Mouse (Mus musculus): ENCODE data around the gene Cabp1.

Cabp1 gene

DNA sequence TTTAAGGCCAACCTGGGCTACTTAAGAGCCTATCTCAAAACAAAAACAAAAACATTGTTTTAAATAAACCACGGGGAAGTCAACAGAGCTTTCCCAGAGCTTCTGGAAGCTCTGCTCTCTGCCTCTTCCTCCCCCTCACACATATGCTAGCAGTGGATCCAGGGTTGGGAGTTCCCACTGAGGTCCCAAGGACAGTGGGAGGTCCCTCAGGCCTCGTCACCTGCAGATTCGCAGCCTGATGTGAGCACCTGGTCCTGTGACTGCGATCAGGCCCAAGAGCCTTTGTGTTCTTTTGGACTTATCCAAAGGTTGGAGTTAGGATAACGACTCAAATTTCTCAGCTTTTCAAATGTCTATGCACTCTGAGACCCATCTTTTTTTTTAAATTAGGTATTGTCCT, 14.4 kb upstream of the Cabp1 start:
- DNase-seq (ENCODE audit: low read depth) = no peak

DNA sequence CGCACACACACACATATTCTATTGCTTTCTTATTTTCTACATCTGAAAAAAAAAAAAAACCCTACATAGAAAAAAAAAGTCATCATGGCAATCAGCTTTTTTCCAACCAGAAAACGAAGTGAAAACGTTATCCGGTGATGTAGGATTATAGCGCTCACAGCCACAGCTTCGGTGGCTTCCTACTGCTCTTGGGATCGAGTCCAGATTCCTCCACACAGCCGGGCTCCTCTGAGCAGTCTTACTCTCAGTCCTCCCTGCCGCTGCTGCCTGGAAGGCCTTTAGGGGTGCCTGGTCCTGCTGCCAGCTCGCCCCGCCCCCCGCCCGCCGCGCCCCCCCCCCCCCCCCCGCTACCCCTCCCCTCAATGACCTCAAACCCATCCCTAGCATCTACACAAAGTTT, 13.7 kb upstream of the Cabp1 start:
- DNase-seq (ENCODE audit: low read depth) = no peak

DNA sequence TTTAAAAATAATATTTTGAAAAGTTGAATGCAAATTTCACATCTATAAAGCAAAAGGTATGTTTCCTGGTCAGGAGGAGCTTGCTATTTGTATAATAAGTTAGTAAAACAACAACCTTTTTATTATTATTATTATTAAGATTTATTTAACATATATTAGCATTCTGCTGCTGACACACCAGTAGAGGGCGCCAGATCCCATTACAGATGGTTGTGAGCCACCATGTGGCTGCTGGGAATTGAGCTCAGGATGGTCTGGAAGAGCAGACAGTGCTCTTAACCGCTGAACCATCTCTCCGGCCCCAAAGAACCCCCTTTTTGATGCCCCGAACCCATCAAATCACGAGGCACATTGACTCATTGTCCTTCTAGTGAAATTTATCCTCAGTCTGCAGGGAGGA, 13.1 kb upstream of the Cabp1 start:
- no peak for DNase-seq (ENCODE audit: low read depth)

DNA sequence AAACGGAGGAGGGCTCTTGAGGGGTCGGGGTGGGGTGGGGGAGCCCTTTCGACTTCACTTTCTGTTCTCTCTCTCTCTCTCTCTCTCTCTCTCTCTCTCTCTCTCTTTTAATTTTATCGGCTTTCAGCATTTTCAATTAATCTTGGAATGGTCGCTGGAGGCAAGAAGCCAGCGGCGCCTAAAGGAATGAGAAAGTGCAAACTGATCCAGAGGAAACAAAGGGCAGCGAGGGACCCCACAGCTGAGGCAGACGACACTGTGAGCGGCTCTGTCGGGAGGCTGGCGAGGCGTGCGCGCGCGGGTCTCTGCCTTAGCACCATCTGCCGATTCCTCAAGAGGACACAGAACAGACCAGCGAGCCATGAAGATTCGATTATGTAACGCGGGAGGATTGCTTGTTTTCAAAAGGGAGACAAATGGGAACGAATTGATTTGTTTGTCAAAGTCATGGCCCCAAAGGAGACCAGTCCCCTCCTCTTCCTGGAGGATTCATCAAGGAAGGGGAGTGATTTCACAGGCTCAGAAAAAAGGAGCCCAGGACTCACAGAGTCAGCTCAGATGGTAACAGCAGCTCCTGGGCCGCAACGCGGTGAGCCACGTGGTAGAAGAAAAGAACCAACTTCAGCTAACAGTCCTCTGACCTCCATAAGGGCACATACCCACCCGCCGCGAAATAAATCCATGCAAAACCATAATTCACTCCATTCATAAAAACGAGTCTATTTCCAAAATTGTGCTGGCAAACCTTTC, 10.6 kb upstream of the Cabp1 start:
- no peak for DNase-seq (ENCODE audit: low read depth)

DNA sequence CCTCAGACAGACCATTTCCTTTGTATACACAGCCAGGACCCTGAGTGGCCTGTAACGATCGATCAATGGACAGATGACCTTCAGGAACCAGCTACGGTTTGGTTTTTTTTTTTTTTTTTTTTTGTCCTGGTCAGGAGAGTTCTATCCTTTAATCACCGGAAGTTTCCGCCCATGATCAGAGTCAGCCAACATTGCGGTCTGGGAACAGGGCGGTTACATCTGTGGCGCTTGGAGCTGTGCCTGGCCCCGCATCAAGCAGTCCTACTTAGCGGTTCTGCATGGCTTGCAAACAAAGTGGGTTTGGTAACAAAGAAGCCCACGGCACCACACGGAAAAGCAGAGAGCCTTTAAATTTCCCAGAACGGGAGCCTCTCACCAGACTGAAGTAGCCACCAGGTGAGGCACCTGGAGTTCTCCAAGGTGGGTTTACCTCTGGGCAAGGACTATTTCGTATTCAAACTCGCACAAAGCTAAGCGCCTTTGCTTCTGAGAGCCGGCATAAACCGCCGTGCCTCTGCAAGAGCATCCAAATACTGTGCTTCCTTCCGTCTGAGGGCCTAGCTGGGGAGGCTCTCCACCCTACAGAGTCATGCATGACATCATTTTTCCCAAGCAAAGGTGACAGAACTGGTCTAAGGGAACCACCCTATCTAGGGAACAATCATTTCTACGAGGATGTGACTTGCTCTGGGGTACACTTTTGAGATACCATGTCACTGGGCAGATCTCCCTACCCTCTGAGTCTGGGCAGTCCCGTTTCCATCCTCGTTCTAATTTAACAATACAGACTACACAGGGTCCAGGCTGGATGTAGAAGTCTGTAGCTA, 9.8 kb upstream of the Cabp1 start:
- DNase-seq (ENCODE audit: low read depth) = no peak

DNA sequence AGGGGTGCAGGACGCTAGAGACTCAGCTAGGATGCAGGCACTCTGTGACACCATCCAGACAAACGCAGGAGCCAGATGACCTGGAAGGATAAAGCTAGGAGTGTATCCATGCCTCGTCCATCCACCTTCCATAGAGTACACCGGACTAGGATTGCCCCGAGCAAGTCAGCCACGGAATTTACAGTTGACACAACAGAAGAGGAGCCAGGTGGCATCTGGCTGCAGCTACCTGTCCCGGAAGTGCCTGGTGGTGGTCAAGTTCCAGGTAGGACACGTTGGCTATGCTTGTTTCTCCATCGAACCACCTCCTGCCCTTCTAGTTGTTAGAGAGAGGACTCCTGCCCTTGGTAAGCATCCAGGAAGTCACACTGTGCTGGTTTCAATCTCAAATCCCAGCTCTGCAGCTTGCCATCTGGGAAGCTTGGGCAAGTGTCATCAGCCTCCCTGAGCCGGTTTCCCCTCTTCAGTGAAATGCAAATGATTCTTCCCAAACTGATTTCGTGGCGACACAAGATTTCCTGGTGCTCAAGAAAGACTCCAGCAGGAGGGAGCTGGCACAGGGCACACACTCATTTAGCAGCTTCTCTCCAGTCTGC, 543 bp upstream of the Cabp1 start:
- DNase-seq (ENCODE audit: low read depth) = no peak

DNA sequence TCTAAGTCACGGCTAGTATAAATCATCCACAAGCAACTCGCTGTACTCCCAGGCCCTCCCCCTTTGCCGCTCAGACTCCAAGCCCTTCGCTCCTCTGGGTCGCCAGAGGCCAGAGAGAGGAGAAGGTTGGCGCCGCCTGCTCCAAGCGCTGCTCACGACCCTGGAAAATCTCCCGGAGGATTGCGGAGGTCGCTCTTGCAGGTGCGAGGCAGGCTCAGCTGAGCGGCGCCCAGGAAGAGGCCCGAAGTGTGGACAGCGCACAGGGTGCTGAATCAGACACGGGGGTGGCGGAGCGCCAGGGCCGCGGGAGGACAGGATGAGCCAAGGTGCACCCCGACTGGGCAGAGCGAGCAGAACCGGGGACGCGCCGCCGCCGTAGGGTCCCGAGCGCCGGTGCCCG, 955 bp downstream of the Cabp1 start:
- no peak for DNase-seq (ENCODE audit: low read depth)

DNA sequence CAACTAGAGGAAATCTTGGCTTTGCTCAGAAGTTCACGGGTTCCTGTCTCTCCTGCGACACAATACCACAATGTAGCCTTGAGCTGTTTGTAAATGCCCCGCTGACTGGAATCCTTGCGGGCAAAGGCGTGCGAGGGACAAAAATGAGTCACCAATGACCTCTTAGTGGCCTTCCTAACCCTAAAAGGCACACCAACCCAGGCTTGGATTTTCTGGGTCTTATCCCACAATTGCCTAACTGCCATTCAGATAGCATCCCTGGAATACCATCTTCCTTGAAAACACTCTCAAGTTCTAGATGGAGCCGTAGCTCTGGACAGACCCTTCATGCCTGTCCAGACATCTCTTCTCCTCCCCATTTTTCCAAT, 1.4 kb downstream of the Cabp1 start:
- no peak for DNase-seq (ENCODE audit: low read depth)

DNA sequence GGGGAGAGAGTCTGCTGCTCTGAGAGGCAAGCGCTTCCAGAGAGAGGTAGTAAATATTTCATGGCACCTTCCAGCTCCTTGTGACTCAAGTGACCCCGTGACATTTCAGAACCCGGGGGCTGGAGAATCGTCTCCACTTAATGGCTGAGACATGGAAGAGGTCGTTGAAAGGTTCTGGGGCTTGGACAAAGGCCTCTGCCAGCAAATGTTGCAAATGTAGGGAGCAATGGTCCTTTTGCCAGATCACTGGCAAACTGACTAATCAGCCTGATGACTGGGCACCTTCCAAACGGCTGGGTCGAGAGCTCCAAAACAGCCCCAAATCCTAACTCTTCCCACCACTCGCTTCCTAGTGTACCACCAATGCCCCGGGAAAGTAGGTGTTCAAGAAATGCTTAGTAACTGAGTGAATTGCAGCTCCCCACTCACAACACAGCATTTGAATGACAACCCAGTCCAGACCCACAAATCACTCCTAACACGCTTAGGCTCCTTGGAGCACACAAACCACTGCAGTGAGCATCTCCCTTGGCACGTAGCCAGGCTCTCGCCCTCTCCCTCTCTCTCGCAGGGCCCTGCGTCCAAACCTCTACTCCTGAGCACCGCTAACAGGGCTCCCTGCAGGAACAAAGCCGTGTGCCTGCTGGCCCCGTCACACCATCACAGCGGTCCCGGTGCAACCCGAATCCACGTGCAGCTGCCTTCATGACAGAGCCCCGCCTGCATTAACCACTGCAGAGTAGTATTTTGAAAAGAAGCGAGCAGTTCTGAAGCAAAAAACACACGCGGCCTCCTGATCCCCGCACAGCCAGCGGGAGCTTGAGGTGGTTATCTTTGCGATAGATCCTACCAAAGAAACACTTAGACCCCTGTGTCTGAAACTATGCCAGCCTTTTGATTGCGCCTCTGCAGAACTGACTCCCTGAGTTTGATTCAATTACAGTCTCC, 2.0 kb downstream of the Cabp1 start:
- no peak for DNase-seq (ENCODE audit: low read depth)

DNA sequence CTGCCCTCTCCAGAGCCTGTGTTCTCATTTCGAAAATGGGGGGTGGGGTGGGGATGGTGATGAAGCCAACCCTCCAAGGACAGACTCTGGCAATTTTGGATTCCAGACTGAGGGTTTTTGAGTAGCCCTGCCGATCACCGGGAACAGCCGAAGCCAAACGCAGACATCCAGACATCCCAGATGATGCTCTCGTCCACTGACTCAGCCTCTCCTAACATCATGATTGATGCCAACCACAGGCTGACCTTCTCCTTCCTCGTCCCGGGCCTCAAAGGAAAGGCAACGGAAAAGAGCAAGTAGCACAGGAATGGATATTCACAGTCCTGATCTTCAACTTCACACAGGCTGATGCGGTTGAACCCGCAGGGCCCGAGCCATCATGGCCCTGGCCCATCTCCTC, 4.1 kb downstream of the Cabp1 start:
- no peak for DNase-seq (ENCODE audit: low read depth)

DNA sequence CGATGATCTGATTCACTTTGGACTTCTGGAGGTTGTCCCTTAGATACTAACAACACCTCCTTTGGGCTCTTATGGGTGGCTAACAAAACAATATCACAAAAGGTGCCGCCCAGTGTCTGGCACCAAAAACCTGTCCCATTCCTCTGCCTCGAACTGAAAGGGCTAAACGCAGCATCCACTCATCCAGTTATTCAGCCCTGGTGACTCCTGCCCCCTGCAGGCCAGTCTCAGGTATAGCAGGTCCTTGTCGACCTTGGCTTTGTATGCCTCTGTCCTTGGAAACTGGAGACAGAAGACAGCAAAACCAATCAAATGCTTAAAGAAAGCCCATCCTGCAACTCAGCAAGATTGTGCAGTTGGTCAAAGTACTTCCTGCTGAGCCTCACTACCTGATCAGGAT, 5.4 kb downstream of the Cabp1 start:
- no peak for DNase-seq (ENCODE audit: low read depth)

DNA sequence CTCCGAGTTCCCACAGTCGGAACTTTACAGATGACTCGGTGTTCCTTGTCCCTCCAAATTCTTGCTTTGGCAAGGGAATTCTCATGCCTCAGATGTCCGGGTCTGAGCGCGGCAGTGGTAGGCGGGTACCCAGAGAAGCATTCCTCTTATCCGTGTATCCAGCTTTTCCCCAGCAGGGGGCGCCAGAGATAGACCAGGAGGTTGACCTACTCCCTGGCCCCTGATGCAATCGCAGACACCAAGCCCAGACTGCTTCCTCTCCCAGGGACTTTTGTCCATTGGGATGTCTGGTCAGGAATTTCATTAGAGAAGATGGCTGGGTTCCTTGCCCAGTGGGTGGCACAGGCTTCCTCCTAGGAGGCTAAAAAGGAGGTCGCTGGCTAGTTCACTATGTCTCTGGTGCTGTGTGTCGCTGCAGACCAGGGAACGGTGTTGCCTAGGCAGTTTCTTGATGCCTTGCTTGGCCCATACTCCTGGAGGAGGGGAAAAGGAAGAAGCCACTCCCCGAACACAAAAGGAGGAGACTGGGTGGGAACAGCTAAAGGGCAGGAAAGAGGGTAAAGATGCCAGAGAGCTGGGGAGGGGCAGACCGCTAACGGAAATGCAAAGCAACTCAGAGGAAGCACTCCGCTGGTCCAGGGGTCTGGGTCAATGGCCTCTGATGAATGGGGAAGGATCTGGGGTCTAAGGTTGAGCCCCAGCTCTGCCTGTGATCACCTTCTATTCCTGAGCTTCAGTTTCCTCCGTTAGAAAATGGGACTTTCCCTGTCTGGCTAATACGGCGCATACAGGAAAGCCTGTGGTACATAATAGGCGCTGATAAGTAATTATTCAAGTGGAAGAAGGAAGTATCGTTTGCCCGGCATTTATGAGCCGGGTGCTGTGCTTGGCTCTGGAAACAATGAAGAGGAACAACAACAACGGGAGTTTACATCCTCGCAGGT, 6.7 kb downstream of the Cabp1 start:
- peak; percentile 78 for DNase-seq (ENCODE audit: low read depth)

DNA sequence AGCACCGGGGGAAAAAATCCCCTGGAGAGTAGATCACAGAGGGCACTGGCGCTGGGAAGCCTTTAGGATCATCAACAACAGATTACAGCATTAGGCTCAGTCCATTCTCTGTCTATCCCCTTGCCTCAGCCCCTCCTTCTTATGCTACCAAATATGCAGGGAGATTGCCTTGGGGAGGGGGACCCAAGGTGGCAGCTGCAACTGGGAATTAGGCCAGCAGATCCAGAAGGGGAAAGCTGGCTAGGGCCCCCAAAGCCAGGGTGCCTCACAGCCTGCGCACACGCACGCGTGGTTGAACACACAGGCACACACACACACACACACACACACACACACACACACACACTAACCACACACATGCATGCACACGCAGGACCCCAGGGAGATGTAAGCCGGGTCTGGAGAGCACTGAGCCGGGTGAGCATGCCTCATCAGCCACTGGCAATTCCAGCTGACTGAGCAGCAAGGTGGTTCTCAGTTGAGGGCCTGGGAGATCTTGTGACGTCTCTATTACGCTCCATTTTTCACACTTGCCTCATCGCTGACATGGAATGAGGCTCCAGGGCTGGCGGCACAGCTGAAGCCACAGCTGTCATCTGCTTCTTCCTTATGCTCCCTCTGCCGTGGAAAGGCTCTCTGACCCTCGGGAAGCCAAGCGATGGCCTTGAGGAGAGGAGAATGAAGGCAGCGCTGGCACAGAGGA, 7.7 kb downstream of the Cabp1 start:
- no peak for DNase-seq (ENCODE audit: low read depth)

DNA sequence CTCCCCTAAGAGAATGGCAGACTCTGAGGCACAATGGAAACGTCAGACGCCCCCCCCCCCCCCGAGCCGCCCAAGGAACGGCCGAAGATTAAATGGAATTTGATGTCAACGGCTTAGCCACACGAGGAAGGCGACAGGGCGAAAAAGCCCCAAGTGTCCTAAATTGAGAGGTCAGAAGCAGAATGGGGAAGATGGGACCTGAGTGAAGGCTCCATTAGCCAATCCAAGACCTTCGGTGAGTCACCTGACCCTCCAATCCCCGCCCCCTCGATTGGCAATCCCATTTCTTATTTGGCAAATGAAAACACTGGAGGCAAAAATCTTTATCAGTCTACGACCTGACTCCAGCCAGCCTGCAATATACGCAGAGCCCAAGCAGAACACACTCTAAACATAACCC, 9.5 kb downstream of the Cabp1 start:
- DNase-seq (ENCODE audit: low read depth) = no peak

DNA sequence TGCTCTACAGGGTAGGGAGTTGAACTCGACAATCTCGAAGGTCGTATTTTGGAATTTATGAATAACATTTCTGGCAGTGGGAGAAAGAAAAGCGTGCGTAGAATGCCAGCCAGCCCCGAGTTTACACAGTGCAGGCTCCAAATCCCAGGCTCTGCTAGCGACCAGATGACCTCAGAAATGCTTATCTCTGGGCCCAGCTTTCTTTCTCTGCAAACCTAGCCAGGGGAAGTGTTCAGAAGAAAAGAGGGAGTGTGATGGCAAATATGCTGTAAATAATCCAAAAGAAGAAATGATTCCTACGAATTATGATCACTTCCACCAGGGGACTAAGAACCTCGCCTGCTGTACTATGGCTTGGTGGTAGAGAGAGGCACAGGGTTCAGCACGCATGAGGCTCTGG, 10.7 kb downstream of the Cabp1 start:
- DNase-seq (ENCODE audit: low read depth) = no peak

DNA sequence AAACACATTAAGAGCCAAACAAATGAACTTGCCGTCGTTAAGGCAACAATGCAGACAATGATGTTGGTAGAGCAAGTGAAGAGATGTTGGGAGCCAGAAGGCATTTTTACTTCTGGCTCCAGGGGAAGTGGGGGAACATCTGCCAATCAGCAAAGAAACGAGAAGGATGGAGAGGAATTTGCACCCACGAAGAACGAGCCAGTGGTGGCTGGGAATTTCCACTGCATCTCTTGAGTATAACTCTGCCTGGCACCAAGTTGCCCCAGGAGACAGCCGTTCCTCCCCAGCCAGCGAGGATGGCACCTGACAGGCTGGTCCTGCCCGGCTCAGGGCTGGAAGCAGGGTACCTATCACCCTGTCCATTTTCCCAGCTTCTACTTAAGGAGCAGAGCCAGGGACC, 11.3 kb downstream of the Cabp1 start:
- DNase-seq (ENCODE audit: low read depth) = no peak

DNA sequence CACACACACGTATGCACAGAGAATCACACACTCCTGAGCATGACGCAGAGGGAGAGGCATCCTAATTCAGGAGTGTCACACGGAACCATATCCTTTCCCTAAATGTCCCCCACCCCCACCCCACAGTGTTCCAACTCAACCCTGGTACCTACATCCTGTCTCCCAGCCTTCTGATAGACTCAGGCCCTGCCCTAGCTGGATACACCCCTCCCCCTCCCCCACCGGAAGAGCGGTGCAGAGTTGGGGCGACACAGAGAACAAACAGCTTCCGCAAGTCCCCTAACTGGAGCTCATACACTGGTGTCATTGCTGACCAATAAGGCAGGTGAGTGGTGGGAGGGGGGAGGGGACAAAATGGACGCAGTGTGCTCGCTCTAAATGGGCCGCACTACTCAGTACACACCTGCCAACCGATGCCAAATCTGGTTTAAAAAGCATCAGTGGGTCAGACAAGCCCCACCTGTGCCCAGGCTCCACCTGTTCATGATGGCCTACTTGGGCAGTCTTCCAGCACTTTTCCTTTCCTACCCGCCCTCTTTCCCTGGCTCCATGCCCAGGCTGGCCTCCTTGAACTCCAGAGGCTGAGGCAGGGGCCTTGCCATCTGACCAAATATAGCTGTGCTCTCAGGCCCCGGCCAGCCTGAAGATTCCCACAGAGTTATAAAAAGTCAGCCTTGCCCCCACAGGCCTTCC, 12.8 kb downstream of the Cabp1 start:
- no peak for DNase-seq (ENCODE audit: low read depth)

DNA sequence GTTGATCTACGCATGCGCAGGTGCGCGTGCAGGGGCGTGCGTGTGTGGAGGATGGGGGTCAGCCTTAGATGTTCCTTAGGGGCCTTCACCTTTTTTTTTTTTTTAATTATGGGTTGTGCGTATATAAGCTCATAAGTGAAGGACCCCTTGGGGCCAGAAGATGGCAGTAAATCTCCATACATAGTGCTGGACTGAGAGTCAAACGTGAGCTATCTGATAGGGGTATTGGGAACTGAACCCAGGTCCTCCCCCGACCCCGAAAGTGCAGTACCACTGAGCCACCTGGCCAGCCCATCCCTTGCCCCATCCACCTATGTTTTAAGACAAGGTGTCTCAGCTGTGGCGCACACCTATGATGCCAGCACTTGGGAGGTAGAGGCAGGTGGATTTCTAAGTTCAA, 14.6 kb downstream of the Cabp1 start:
- no peak for DNase-seq (ENCODE audit: low read depth)

DNA sequence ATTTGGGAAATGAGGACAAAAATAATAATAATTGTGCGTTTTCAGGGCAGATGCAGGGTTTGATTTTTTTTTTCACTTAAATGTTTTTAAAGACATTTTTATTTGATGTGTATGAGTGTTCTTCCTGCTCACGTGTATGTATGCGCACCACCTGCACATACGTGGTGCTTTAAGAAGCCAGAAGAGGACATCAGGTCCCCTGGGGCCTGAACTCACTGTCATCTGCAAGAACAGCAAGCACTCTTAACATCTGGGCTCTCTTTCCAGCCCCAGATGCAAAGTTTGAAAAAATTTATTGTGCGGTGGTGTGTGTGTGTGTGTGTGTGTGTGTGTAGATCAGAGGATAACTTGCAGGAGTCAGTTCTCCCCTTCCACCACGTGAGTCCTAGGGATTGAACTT, 16.3 kb downstream of the Cabp1 start:
- DNase-seq (ENCODE audit: low read depth) = no peak

DNA sequence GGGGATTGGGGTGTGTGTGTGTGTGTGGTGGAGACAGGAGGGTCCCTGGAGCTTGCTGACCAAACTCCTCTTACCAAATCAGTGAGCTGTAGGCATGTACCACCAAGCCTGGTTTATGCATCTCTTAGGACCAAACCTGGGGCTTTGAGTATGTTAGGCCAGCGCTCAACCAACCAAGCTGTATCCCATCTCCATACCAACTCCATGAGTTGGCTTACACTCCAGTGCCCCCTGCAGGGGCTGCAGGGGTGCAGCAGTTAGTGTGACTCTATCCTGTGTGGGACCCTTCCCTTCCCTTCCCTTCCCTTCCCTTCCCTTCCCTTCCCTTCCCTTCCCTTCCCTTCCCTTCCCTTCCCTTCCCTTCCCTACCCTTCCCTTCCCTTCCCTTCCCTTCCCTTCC, 19.6 kb downstream of the Cabp1 start:
- no peak for DNase-seq (ENCODE audit: low read depth)
